14 mouse cellular contexts compared by ENCODE assay signal in genomic region chr4:119137313-119137712, GRCm38 (mm10). TPM values are rescaled to one million over a fixed set of nuclear protein-coding genes. Genes with fewer than 3 reads are reported as not detected.
DNase-seq lines count a peak whose midpoint lies in the region; ATAC-seq and TF ChIP-seq lines count a peak whose summit lies in the region.
"Had no signal": no experiment of that assay in that cellular context is flagged by ENCODE, and none has a peak within 500 bp of the region (broad histone marks: within the 10 kb centered on the region; RNA-seq: fewer than 3 reads in every experiment).

No protein-coding gene starts in this region.

- no peak for TF ChIP-seq POLR2A in brain, embryonic 14.5 days (IDR thresholded peaks at IDR 0.05; ENCODE audit: borderline replicate concordance, extremely low read depth, insufficient read depth, insufficient read length, poor library complexity, severe bottlenecking)

- 0 out of 2 replicates have a peak overlapping the region, but pooled peaks have one; percentile 16 for H3K27ac ChIP-seq in heart, embryonic 10.5 days
- no peak overlapping the region for H3K27ac ChIP-seq in liver, embryonic 11.5 days (ENCODE audit: low read depth, low read length)
- H3K27ac ChIP-seq: limb, embryonic 13.5 days had no signal

- peaks cover 26% of the 10 kb centered on the region for H3K4me1 ChIP-seq in heart, embryonic 10.5 days
- peaks cover 11% of the 10 kb centered on the region for H3K4me1 ChIP-seq in liver, embryonic 11.5 days (replicated peaks; ENCODE audit: control insufficient read depth, insufficient read depth, low read length)

- peaks cover 60% of the 10 kb centered on the region for H3K36me3 ChIP-seq in heart, embryonic 10.5 days
- H3K36me3 ChIP-seq in liver, embryonic 11.5 days (ENCODE audit: control insufficient read depth, insufficient read depth, low read length) = peaks cover 39% of the 10 kb centered on the region

- DNase-seq in heart, embryonic 10.5 days (ENCODE audit: low spot score) = no peak
- DNase-seq in heart, postnatal 25 days (ENCODE audit: low spot score) = no peak
- DNase-seq in liver = peak; percentile 49
- no peak for DNase-seq in liver, embryonic 11.5 days (ENCODE audit: low spot score)
- peak; percentile 5 for DNase-seq in brain, embryonic 14.5 days (ENCODE audit: low read depth)
- DNase-seq in yolk sac, embryonic 10.5 days (ENCODE audit: low spot score) = peak; percentile 66
- DNase-seq in adrenal gland, postnatal 4 days (ENCODE audit: low spot score in 2 of 2) = no peak
- DNase-seq: adrenal gland, postnatal 14 days; cerebellum, adult 9-11 months; gastrocnemius, postnatal 36 days; kidney, adult 9 months; thymus, postnatal 25 days had no signal

- no peak for TF ChIP-seq CTCF in brain, embryonic 14.5 days (IDR thresholded peaks at IDR 0.05; ENCODE audit: borderline replicate concordance, extremely low read depth, insufficient read depth, insufficient read length)

- ATAC-seq in liver, embryonic 11.5 days (replicated peaks; ENCODE audit: low FRiP score) = no peak

- H3K9ac ChIP-seq in liver, embryonic 11.5 days (ENCODE audit: low read depth, low read length) = no peak overlapping the region

- 58% methylated on average over 8 of the region's 8 CpGs for WGBS in heart, embryonic 10.5 days
- WGBS in liver, embryonic 11.5 days = 59% methylated on average over 8 of the region's 8 CpGs

- no peaks in the 10 kb centered on the region for H3K9me3 ChIP-seq in heart, embryonic 10.5 days
- H3K9me3 ChIP-seq in liver, embryonic 11.5 days (ENCODE audit: control insufficient read depth, low read length) = no peaks in the 10 kb centered on the region
- H3K9me3 ChIP-seq: limb, embryonic 13.5 days; megakaryocyte, embryonic 14.5 days had no signal

- intact Hi-C loops in heart, postnatal 25 days (cut with DNase I) = no loop called here

- H3K4me2 ChIP-seq in liver, embryonic 11.5 days = no peak overlapping the region

- no peak overlapping the region for H3K4me3 ChIP-seq in heart, embryonic 10.5 days
- H3K4me3 ChIP-seq in liver, embryonic 11.5 days (ENCODE audit: low read depth, low read length) = no peak overlapping the region
- H3K4me3 ChIP-seq: megakaryocyte, embryonic 14.5 days had no signal

- no peaks in the 10 kb centered on the region for H3K27me3 ChIP-seq in heart, embryonic 10.5 days (ENCODE audit: insufficient read depth, poor library complexity, severe bottlenecking)
- H3K27me3 ChIP-seq in liver, embryonic 11.5 days (replicated peaks; ENCODE audit: control insufficient read depth, insufficient read depth, low read length) = no peaks in the 10 kb centered on the region
- H3K27me3 ChIP-seq: limb, embryonic 13.5 days; megakaryocyte, embryonic 14.5 days had no signal

RNA-seq across cellular contexts. Expression of gene Slc2a1, which starts 28.8 kb away (rescaled TPM):
- polyA plus RNA-seq in heart, embryonic 10.5 days (2016; fragmentation: Nextera tagmentation; extraction: Ambion mirVana) = 549 and 607 TPM in 2 replicates
- 1 to 10 TPM; 7.3 to 8.0 TPM for total RNA-seq in heart, postnatal 25 days (2021)
- polyA plus RNA-seq in liver, embryonic 11.5 days (2014; fragmentation: Nextera tagmentation; extraction: Ambion mirVana) = 150 and 153 TPM in 2 replicates
- 94.7 and 96.9 TPM in 2 replicates for polyA plus RNA-seq in brain, embryonic 14.5 days (2012; rRNA removed)
- 10 to 100 TPM; 13.0 to 15.5 TPM for total RNA-seq in adrenal gland, postnatal 4 days (2021)

RNA-seq across cellular contexts. Expression of gene Zfp691, which starts 36.7 kb away (rescaled TPM):
- 8.1 and 10.0 TPM in 2 replicates for polyA plus RNA-seq in heart, embryonic 10.5 days (2016; fragmentation: Nextera tagmentation; extraction: Ambion mirVana)
- 10 to 100 TPM; 21.4 to 25.0 TPM for total RNA-seq in heart, postnatal 25 days (2021)
- polyA plus RNA-seq in liver, embryonic 11.5 days (2014; fragmentation: Nextera tagmentation; extraction: Ambion mirVana) = 5.4 and 8.1 TPM in 2 replicates
- 8.1 and 12.2 TPM in 2 replicates for polyA plus RNA-seq in brain, embryonic 14.5 days (2012; rRNA removed)
- 10 to 100 TPM; 12.2 to 16.2 TPM for total RNA-seq in adrenal gland, postnatal 4 days (2021)

RNA-seq across cellular contexts. Expression of gene Ermap, which starts 52.5 kb away (rescaled TPM):
- polyA plus RNA-seq in heart, embryonic 10.5 days (2016; fragmentation: Nextera tagmentation; extraction: Ambion mirVana) = 26.6 and 31.9 TPM in 2 replicates
- under 1 TPM; 0.05 to 0.25 TPM for total RNA-seq in heart, postnatal 25 days (2021)
- 263 and 274 TPM in 2 replicates for polyA plus RNA-seq in liver, embryonic 11.5 days (2014; fragmentation: Nextera tagmentation; extraction: Ambion mirVana)
- 1.3 TPM in 2 replicates for polyA plus RNA-seq in brain, embryonic 14.5 days (2012; rRNA removed)
- 10 to 100 TPM in 1 of 2 experiments, 1 to 10 TPM in 1; 6.9 to 13.1 TPM for total RNA-seq in adrenal gland, postnatal 4 days (2021)
- total RNA-seq: gastrocnemius, postnatal 36 days had no signal

RNA-seq across cellular contexts. Expression of gene Svbp, which starts 57.8 kb away (rescaled TPM):
- 126 and 154 TPM in 2 replicates for polyA plus RNA-seq in heart, embryonic 10.5 days (2016; fragmentation: Nextera tagmentation; extraction: Ambion mirVana)
- total RNA-seq in heart, postnatal 25 days (2021) = 10 to 100 TPM; 15.3 to 19.0 TPM
- polyA plus RNA-seq in liver, embryonic 11.5 days (2014; fragmentation: Nextera tagmentation; extraction: Ambion mirVana) = 169 and 174 TPM in 2 replicates
- 132 and 160 TPM in 2 replicates for polyA plus RNA-seq in brain, embryonic 14.5 days (2012; rRNA removed)
- total RNA-seq in adrenal gland, postnatal 4 days (2021) = 10 to 100 TPM; 33.9 to 38.3 TPM

Comparison
In these comparisons a context has a peak if more than half of its experiments do, and no peak if none do; other contexts are left out.
1. DNase-seq: peak in liver (single experiment), brain, embryonic 14.5 days (single experiment) and yolk sac, embryonic 10.5 days (single experiment); none in heart, embryonic 10.5 days (single experiment), heart, postnatal 25 days (single experiment), liver, embryonic 11.5 days (single experiment) and adrenal gland, postnatal 4 days (0 of 2).
2. RNA of gene Ermap, which starts 52.5 kb away (polyA plus RNA-seq): 263 to 274 TPM in liver, embryonic 11.5 days and 26.6 to 31.9 TPM in heart, embryonic 10.5 days; 1.3 TPM in brain, embryonic 14.5 days; every median in the first group is over 10 times any median in the second.